Mouse (Mus musculus) spleen, adult 2 months (tissue): ENCODE measurements around the gene Xlr5a.

Experiments used
- CTCF ChIP-seq: fragments of 200-500 bp; IDR thresholded peaks from 2 replicates; pipeline ENCODE4 v1.5.1; 2011; ENCODE audit warnings: mild to moderate bottlenecking, inconsistent platforms; ENCODE audit not compliant: insufficient read depth, insufficient read length, insufficient replicate concordance; ENCODE audit errors: extremely low read depth
- POLR2A ChIP-seq: fragments of 200-500 bp; IDR thresholded peaks from 2 replicates; pipeline ENCODE4 v1.6.1; 2011; ENCODE audit warnings: low read depth, low read length, inconsistent platforms

DNA sequence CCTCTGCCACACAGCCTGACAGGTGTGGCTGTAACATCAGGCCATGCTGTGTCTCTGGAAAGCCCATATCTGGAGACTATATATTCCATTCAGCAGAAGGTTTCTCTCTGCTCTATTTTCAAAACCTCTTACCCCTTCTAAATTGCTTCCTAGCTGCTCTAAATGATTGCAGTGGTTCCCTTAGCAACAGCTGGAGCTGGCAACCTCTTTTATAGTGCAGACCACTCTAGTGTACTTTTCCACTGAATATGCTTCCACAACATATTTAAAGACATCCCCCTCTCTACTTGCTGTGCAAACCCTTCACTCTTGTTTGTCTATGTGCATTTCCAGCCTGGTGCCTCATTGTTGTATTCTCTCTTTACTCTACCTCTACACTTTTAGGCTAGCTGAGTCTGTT is 40.8 kb upstream of the Xlr5a start:
- TF ChIP-seq CTCF (no peak), POLR2A (no peak)
